Mouse (Mus musculus): ENCODE measurements around the gene Ifrd2. TPM values are rescaled to one million over a fixed set of nuclear protein-coding genes. Genes with fewer than 3 reads are reported as not detected.

Ifrd2 gene
- polyA plus RNA-seq, 1 experiment from 2014 or later, result 28.9 TPM

GRCm38 (mm10) chr9:107581584-107581983 is 5.9 kb upstream of the Ifrd2 start:
- peaks cover 17% of the 10 kb centered on the region for H3K4me1 ChIP-seq (replicated peaks; ENCODE audit: insufficient read depth, low read length)
- H3K9me3 ChIP-seq (replicated peaks; ENCODE audit: low read length), result no peaks in the 10 kb centered on the region
- ATAC-seq (replicated peaks; ENCODE audit: low FRiP score, low read depth), result no peak
- peak overlapping the region; percentile 96; the same call in 1 of the 2 replicates for H3K27ac ChIP-seq
- H3K9ac ChIP-seq (ENCODE audit: low read depth, low read length), result peak overlapping the region; percentile 86
- H3K4me3 ChIP-seq (replicated peaks; ENCODE audit: low read depth, low read length), result peak overlapping the region; percentile 63
- 77% methylated on average over 4 of the region's 4 CpGs for WGBS
- no peaks in the 10 kb centered on the region for H3K27me3 ChIP-seq (ENCODE audit: insufficient read depth, low read length)
- H3K4me2 ChIP-seq (ENCODE audit: low read length), result peak overlapping the region; percentile 90
- no peak for DNase-seq (ENCODE audit: low spot score)
- H3K36me3 ChIP-seq (ENCODE audit: insufficient read depth, low read length), result peaks cover 8% of the 10 kb centered on the region; the same call in 1 of the 2 replicates
- TF ChIP-seq CTCF (IDR thresholded peaks at IDR 0.05; ENCODE audit: low read depth), result no peak

- TF ChIP-seq CTCF (IDR thresholded peaks at IDR 0.05; ENCODE audit: low read depth), result no peak
- Histone ChIP-seq H3K27me3 (ENCODE audit: insufficient read depth, low read length) (no peaks in the 10 kb centered on the region), H3K36me3 (ENCODE audit: insufficient read depth, low read length) (peaks cover 8% of the 10 kb centered on the region; the same call in 1 of the 2 replicates), H3K9ac (ENCODE audit: low read depth, low read length) (0 out of 2 replicates have a peak overlapping the region, but pooled peaks have one; percentile 13), H3K4me2 (ENCODE audit: low read length) (no peak overlapping the region), H3K4me3 (replicated peaks; ENCODE audit: low read depth, low read length) (no peak overlapping the region), H3K9me3 (replicated peaks; ENCODE audit: low read length) (no peaks in the 10 kb centered on the region), H3K4me1 (replicated peaks; ENCODE audit: insufficient read depth, low read length) (peaks cover 11% of the 10 kb centered on the region; the same call in 1 of the 2 replicates), H3K27ac (no peak overlapping the region)
- no peak for ATAC-seq (replicated peaks; ENCODE audit: low FRiP score, low read depth)
- no peak for DNase-seq (ENCODE audit: low spot score)
- 88% methylated on average over 7 of the region's 7 CpGs for WGBS
Observed at GRCm38 (mm10) chr9:107582509-107583062, 4.9 kb upstream of the Ifrd2 start.

- H3K9me3 ChIP-seq (replicated peaks; ENCODE audit: low read length), result no peaks in the 10 kb centered on the region
- TF ChIP-seq CTCF (IDR thresholded peaks at IDR 0.05; ENCODE audit: low read depth), result no peak
- no peak overlapping the region for H3K4me2 ChIP-seq (ENCODE audit: low read length)
- H3K4me1 ChIP-seq (replicated peaks; ENCODE audit: insufficient read depth, low read length), result peaks cover 11% of the 10 kb centered on the region
- peaks cover 8% of the 10 kb centered on the region; the same call in 1 of the 2 replicates for H3K36me3 ChIP-seq (ENCODE audit: insufficient read depth, low read length)
- WGBS, result 95% methylated on average over 14 of the region's 14 CpGs
- ATAC-seq (replicated peaks; ENCODE audit: low FRiP score, low read depth) (no peak), DNase-seq (ENCODE audit: low spot score) (no peak)
- 0 out of 2 replicates have a peak overlapping the region, but pooled peaks have one; percentile 13 for H3K9ac ChIP-seq (ENCODE audit: low read depth, low read length)
- no peaks in the 10 kb centered on the region for H3K27me3 ChIP-seq (ENCODE audit: insufficient read depth, low read length)
- no peak overlapping the region for H3K4me3 ChIP-seq (replicated peaks; ENCODE audit: low read depth, low read length)
- no peak overlapping the region for H3K27ac ChIP-seq
Observed at GRCm38 (mm10) chr9:107583174-107583573, 4.3 kb upstream of the Ifrd2 start.

DNA sequence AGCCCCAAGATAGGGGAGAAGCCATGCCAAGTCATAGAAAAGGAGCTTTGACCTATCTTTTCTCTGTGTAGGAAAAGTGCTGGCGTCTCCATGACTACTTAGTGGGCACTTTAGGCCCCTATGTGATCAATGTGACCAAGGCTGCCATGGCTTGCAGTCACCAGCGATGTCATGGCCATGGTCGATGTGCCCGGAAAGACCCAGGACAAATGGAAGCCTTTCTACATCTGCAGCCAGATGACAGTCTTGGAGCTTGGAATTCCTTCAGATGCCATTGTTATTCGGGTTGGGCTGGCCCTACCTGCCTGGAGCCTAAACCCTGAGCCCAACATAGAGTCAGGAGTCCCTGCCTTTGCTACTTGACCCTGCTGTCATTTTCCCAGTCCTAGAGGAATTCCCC is 938 bp upstream of the Ifrd2 start:
- Histone ChIP-seq H3K9me3 (replicated peaks; ENCODE audit: low read length) (no peaks in the 10 kb centered on the region), H3K4me1 (replicated peaks; ENCODE audit: insufficient read depth, low read length) (peaks cover 16% of the 10 kb centered on the region), H3K27me3 (ENCODE audit: insufficient read depth, low read length) (no peaks in the 10 kb centered on the region), H3K27ac (no peak overlapping the region), H3K4me2 (ENCODE audit: low read length) (no peak overlapping the region), H3K36me3 (ENCODE audit: insufficient read depth, low read length) (peaks cover 24% of the 10 kb centered on the region), H3K4me3 (replicated peaks; ENCODE audit: low read depth, low read length) (no peak overlapping the region), H3K9ac (ENCODE audit: low read depth, low read length) (no peak overlapping the region)
- TF ChIP-seq CTCF (IDR thresholded peaks at IDR 0.05; ENCODE audit: low read depth), result no peak
- ATAC-seq (replicated peaks; ENCODE audit: low FRiP score, low read depth), result no peak
- DNase-seq (ENCODE audit: low spot score), result no peak
- WGBS, result 85% methylated on average over 5 of the region's 5 CpGs

DNA sequence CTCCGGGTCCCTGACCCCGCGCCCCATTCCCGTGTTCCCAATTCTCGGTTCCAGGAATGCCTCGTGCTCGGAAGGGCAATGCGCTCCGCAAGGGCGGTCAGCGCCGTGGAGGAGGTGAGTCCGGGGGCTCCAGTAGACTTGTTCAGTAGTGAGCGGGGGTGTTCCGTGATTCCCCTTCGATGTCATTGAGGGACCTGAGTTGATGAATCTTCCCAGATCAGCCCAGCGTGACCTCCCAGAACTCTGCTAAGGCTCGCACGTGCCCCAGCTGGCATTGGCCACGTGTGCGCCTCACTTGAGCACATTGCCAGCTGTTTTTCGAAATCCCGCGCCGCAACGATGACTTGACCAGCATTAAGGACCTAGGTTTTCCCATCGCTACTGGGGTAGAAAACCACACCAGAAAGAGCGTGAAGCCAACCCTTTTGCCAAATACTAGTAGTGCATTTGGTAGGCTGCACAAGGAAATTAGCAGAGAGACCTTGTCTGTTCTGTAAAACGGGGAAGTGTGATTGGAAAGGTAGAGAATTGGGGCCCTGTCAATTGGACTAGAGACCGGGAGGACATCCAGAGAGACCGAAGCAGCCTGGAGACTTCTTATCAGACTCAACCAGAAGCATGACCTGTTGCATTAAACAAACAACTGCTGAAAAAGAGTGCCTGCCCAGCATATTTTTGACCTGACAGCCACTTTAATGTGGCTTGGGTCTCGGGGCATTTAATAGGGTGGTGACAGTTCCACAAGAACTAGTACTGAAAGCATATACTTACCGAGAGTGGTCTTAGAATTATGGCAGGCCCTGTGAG is 594 bp downstream of the Ifrd2 start:
- Histone ChIP-seq H3K9ac (ENCODE audit: low read depth, low read length) (peak overlapping the region; percentile 52), H3K4me2 (ENCODE audit: low read length) (peak overlapping the region; percentile 74), H3K4me1 (replicated peaks; ENCODE audit: insufficient read depth, low read length) (peaks cover 12% of the 10 kb centered on the region), H3K36me3 (ENCODE audit: insufficient read depth, low read length) (peaks cover 28% of the 10 kb centered on the region), H3K9me3 (replicated peaks; ENCODE audit: low read length) (no peaks in the 10 kb centered on the region), H3K27me3 (ENCODE audit: insufficient read depth, low read length) (no peaks in the 10 kb centered on the region), H3K4me3 (replicated peaks; ENCODE audit: low read depth, low read length) (peak overlapping the region; percentile 56), H3K27ac (no peak overlapping the region)
- DNase-seq (ENCODE audit: low spot score) (peak; percentile 34), ATAC-seq (replicated peaks; ENCODE audit: low FRiP score, low read depth) (peak; percentile 34)
- WGBS, result 2% methylated on average over 33 of the region's 33 CpGs
- no peak for TF ChIP-seq CTCF (IDR thresholded peaks at IDR 0.05; ENCODE audit: low read depth)

DNA sequence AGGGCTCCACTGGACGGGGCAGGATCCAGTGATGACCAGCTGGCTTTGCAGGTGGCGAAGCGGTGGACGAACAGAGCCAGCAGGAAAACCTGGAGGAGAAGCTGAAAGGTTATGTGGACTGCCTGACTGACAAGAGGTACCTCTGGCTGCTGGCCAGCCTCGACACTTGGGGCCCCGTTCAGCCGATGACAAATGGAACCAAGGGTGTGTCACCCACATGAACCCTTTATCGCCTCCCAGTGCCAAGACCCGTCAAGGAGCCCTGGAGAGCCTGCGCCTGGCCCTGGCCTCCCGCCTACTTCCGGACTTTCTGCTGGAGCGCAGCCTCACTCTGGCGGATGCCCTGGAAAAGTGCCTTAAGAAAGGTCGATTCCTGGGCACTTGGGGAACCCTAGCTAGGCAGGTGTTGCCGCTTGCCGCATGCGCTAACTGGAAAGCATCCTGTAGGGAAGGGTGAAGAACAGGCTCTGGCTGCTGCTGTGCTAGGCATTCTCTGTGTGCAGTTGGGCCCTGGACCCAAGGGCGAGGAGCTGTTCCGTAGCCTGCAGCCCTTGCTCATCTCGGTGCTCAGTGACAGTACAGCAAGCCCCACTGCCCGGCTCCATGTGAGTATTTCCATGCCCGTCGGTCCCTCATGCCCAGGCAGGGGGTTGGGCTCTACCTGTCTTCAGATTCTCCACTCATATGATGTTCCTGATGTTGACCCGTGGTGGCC is 2.8 kb downstream of the Ifrd2 start:
- WGBS, result 83% methylated on average over 25 of the region's 25 CpGs
- H3K27me3 ChIP-seq (ENCODE audit: insufficient read depth, low read length), result no peaks in the 10 kb centered on the region
- TF ChIP-seq CTCF (IDR thresholded peaks at IDR 0.05; ENCODE audit: low read depth), result no peak
- no peak overlapping the region for H3K27ac ChIP-seq
- no peaks in the 10 kb centered on the region for H3K9me3 ChIP-seq (replicated peaks; ENCODE audit: low read length)
- H3K4me1 ChIP-seq (replicated peaks; ENCODE audit: insufficient read depth, low read length), result peaks cover 12% of the 10 kb centered on the region
- no peak overlapping the region for H3K4me2 ChIP-seq (ENCODE audit: low read length)
- ATAC-seq (replicated peaks; ENCODE audit: low FRiP score, low read depth) (no peak), DNase-seq (ENCODE audit: low spot score) (no peak)
- H3K4me3 ChIP-seq (replicated peaks; ENCODE audit: low read depth, low read length), result no peak overlapping the region
- no peak overlapping the region for H3K9ac ChIP-seq (ENCODE audit: low read depth, low read length)
- peaks cover 34% of the 10 kb centered on the region for H3K36me3 ChIP-seq (ENCODE audit: insufficient read depth, low read length)
